Mouse (Mus musculus): ENCODE data around the gene Csnk1e.

DNA sequence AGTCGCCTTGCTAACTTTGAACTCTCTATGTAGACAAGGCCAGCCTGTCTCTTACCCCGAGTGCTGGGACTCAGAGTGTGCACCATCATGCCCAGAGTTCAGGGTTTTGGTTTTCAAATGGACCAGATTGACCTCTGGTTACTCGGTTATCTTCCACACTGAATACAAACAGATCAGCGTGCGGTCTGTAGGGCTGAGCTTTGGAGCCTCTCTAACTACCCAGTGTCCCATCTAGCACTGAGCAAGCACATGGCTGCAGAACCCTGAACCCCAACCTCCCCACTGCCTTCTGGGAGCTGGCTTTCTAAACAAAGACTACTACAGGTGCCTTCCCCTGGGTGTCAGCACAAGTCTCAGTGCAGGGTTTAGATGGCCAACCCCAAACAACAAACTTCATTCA lies 62.8 kb downstream of the Csnk1e start:
- TF ChIP-seq CTCF (IDR thresholded peaks at IDR 0.05; ENCODE audit: borderline replicate concordance, insufficient read depth, low read depth, low read length) (no peak), POLR2A (IDR thresholded peaks at IDR 0.05; ENCODE audit: borderline replicate concordance, insufficient read depth, low read length) (no peak)

All from cerebellum, adult 2 months (tissue).